Mouse (Mus musculus) testis, adult 2 months (tissue): ENCODE measurements around the gene Jade3. TPM values are rescaled to one million over a fixed set of nuclear protein-coding genes. Genes with fewer than 3 reads are reported as not detected.
A peak's percentile ranks its signal among the peaks of the same experiment; 100 is the strongest.

Experiments used
- H3K27ac ChIP-seq: fragments of 200-500 bp; 2 replicates; pipeline ENCODE4 v1.5.1; 2012; ENCODE audit warnings: low read depth, low read length; ENCODE audit not compliant: control insufficient read depth, insufficient read depth
- H3K27me3 ChIP-seq: fragments of 200-500 bp; 2 replicates; pipeline ENCODE4 v1.6.1; 2012; ENCODE audit warnings: mild to moderate bottlenecking, low read length, moderate library complexity; ENCODE audit not compliant: control insufficient read depth, insufficient read depth
- H3K36me3 ChIP-seq: fragments of 200-500 bp; 2 replicates; pipeline ENCODE4 v1.6.1; 2012; ENCODE audit warnings: mild to moderate bottlenecking, low read length; ENCODE audit not compliant: control insufficient read depth, insufficient read depth
- H3K4me1 ChIP-seq: fragments of 200-500 bp; 2 replicates; pipeline ENCODE4 v1.6.1; 2012; ENCODE audit warnings: low read length; ENCODE audit not compliant: control insufficient read depth, insufficient read depth
- H3K4me3 ChIP-seq: fragments of 200-500 bp; 2 replicates; pipeline ENCODE4 v1.5.1; 2012; ENCODE audit warnings: low read depth, mild to moderate bottlenecking, low read length, moderate library complexity, mixed read lengths; ENCODE audit not compliant: control insufficient read depth
- CTCF ChIP-seq: fragments of 200-500 bp; IDR thresholded peaks from 2 replicates; pipeline ENCODE4 v1.5.1; 2012; ENCODE audit warnings: low read depth, mild to moderate bottlenecking, inconsistent platforms, low read length, moderate library complexity; ENCODE audit not compliant: control insufficient read depth, insufficient read depth, insufficient replicate concordance
- POLR2A ChIP-seq: fragments of 200-500 bp; IDR thresholded peaks from 2 replicates; pipeline ENCODE4 v1.6.1; 2012; ENCODE audit warnings: low read depth, mild to moderate bottlenecking, inconsistent platforms, low read length, moderate library complexity; ENCODE audit not compliant: control insufficient read depth
- polyA plus RNA-seq: library from polyadenylated mRNA; depleted of rRNA; stranded (reverse); fragments of >200 nt; gene quantifications from 2 replicates; pipeline ENCODE4 v1.2.3, GENCODE M21; 2012

Gene Jade3
- polyA plus RNA-seq, 1 experiment: 4.0 TPM

DNA sequence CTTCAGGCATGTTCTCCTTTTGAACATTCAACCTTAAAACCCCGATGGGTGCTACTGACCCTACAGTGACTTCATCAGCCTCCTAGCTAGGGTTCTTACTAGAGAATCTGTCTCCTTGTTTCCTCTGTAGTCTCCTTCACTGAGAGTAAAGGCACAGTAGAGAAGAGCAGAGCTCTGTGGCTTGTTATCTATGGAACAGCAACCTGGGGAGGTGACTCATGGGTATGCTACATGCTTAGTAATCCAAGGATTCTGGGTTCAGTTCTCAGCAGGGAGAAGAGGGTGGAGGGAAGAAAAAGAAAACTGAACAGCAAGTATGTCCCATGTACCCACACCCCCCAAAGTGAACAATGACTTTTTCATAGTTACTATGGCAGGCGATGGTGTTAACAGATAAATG is 18.6 kb upstream of the Jade3 start:
- no peak for TF ChIP-seq POLR2A
- no peak for TF ChIP-seq CTCF
- Histone ChIP-seq H3K4me3 (no peak overlapping the region), H3K36me3 (no peaks in the 10 kb centered on the region)

DNA sequence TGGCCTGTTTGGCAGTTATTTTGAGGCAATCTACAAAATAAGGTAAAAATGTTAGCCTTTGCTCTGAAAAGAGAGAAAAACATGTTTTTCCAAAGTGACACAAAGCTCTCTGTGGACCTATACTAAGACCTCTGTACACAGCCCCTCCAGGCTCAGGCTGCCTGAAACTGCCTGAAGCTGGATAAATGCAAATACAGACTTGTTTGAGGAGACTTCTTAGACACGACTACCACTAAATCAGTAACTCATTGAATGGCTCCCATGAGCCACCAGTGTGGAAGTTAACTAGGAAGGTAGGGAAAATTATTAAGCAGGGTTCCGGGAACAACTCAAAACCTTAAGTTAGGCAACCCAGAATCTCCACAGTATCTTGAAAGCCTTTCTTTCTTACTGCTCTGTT is 17.8 kb upstream of the Jade3 start:
- no peak overlapping the region for H3K27ac ChIP-seq
- no peak overlapping the region for H3K4me3 ChIP-seq
- H3K4me1 ChIP-seq: no peaks in the 10 kb centered on the region
- no peaks in the 10 kb centered on the region for H3K27me3 ChIP-seq
- no peak for TF ChIP-seq CTCF
- no peak for TF ChIP-seq POLR2A
- H3K36me3 ChIP-seq: no peaks in the 10 kb centered on the region

More for the DNA sequence above, 18.6 kb upstream of the Jade3 start:
- Histone ChIP-seq H3K4me1 (no peaks in the 10 kb centered on the region), H3K27me3 (no peaks in the 10 kb centered on the region), H3K27ac (no peak overlapping the region)

DNA sequence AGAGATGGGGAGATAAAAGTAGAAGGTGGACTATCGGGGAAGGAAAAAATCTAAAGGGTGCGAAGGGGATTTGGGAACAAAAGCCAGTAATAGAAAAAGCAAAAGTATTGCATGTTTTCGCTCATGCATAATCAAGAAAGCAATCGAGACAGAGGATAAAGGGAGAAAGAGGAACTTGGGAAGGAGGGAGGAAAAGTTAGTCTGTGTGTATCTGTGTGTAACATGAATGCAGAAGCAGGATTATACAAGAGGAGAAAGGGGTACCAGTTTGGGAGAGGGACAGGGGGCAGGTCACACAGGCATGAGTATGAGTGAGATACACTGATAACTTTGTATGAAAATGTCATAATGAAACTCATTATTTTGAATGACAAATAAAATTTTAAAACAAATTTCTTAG is 14.1 kb upstream of the Jade3 start:
- H3K4me3 ChIP-seq: no peak overlapping the region
- peaks cover 5% of the 10 kb centered on the region for H3K4me1 ChIP-seq
- no peaks in the 10 kb centered on the region for H3K36me3 ChIP-seq
- H3K27ac ChIP-seq: no peak overlapping the region
- TF ChIP-seq POLR2A: no peak
- TF ChIP-seq CTCF: no peak
- no peaks in the 10 kb centered on the region for H3K27me3 ChIP-seq

DNA sequence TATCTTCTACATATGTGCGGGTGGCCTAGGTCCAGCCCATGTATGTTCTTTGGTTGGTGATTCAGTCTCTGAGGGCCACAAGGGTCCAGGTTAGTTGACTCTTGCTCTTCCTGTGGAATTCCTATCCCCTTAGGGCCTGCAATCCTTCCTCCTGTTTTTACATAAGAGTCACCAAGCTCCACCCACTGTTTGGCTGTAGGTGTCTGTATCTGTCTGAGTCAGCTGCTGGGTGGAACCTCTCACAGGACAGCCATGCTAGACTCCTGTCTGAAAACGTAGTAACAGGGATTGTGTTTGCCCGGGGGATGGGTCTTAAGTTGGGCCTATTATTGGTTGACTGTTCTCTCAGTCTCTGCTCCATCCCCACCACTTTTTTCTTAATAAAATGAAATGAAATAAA is 13.3 kb upstream of the Jade3 start:
- no peaks in the 10 kb centered on the region for H3K36me3 ChIP-seq
- H3K27ac ChIP-seq: no peak overlapping the region; the same call in 1 of the 2 replicates
- H3K27me3 ChIP-seq: no peaks in the 10 kb centered on the region
- TF ChIP-seq CTCF: no peak
- TF ChIP-seq POLR2A: no peak
- peaks cover 5% of the 10 kb centered on the region for H3K4me1 ChIP-seq
- no peak overlapping the region for H3K4me3 ChIP-seq

DNA sequence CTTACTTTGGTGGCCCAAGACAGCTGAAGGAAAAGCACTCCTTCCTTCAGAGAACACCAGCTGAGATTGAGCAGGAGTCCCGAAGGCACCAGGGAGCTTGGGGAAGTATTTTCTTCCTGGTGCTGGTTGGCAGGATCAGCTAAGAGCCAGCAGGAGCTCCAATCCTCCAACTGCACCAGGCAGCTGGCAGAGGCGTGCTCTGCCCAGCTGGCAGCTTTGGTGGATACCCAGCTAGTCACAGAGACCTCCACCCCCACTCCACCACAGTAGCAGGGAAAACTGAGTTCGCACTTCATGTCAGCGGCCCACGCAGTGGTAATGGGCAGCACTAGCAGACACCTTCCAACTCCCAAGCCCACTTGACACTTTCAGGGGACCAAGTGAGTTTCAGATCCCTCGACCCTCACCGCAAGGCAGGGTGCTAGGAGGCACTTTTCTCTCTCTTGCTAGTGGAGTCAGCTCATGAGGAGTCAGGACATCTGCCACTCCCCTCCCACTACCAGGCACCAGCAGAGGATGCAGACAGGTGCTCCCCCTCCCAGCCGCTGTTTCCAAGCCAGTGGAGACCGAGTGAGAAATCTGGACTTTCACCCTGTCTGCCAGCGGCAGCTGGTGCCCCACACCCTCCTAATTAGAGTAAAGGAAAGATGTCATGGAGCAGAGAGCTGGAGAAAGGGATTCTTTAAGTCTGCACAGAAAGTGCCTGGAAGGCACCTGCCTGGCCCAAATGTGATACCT is 10.4 kb upstream of the Jade3 start:
- no peaks in the 10 kb centered on the region for H3K36me3 ChIP-seq
- H3K27ac ChIP-seq: peak overlapping the region; percentile 6; the same call in 1 of the 2 replicates
- no peaks in the 10 kb centered on the region for H3K27me3 ChIP-seq
- TF ChIP-seq CTCF (no peak), POLR2A (no peak)
- H3K4me1 ChIP-seq: peaks cover 5% of the 10 kb centered on the region
- no peak overlapping the region for H3K4me3 ChIP-seq

DNA sequence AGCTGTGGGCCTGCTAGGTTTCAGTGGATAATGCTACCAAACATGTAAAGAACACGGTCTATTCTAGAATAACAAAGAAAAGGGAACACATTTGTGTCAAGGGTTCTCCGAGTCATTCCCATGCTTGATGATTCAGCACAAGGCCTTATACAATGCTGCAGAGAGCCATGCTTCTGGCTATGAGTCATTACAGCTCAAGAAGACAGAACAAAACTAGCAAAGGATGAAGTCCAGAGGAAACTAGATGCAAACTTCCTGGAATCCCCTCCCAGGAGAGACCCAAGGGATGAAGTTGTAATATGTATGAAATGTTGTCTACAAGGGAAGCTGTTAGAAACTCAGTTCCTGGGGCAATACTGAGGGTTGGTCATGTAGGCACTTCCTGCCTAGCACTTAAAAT is 7.0 kb upstream of the Jade3 start:
- TF ChIP-seq CTCF: no peak
- TF ChIP-seq POLR2A: no peak
- no peaks in the 10 kb centered on the region for H3K27me3 ChIP-seq
- peaks cover 5% of the 10 kb centered on the region for H3K4me1 ChIP-seq
- H3K4me3 ChIP-seq: no peak overlapping the region
- H3K27ac ChIP-seq: no peak overlapping the region
- no peaks in the 10 kb centered on the region for H3K36me3 ChIP-seq

DNA sequence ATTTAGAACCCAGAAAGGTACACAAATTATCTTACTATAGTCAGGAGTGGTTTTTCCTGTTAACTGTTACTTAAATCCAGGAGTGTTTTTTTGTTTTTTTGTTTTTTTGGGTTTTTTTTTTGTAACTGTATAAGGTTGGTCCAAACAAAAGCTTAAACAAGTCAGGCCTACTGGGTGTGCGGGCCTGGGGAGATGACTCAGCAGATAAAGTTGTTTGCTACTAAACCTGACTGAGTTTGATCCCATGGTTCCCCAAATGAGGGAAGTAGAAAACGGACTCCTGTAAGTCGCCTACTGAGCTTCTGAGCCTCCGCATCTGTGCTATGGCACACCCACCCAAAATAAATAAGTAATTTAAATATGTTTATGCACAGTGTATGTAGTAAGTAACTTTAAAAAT is 6.0 kb upstream of the Jade3 start:
- no peaks in the 10 kb centered on the region for H3K27me3 ChIP-seq
- H3K36me3 ChIP-seq: no peaks in the 10 kb centered on the region
- no peak for TF ChIP-seq CTCF
- no peak for TF ChIP-seq POLR2A
- peaks cover 5% of the 10 kb centered on the region for H3K4me1 ChIP-seq
- no peak overlapping the region for H3K27ac ChIP-seq
- H3K4me3 ChIP-seq: no peak overlapping the region

DNA sequence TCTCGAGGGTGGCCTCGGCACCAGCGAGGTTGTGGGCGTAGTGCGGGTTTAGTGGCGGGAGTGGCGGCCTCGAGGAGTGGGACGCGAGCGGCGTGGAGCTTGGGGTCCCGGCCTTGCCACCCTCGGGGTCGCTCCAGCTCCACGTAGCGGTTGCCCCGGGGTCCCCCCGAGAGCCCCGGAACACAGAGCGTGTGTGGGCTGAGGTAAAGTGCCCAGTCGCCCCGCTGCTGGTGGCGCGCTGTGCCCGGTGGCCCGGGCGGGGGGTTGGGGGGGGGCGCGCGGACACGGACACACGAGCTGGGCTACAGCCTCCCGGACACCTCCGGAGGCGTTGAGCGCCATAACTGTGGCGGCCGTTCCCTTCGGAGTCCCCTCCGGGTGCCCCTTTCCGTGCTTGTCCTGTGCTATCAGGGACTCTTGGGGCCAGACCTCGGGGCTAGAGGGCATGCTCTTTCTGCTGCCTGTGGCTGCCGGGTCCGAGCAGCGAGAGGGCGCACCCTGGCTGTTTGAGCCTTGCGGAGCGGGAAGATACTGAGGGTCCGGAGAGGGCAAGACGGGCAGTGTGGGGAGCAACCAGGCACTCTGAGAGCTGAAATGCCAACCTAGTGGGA is 456 bp downstream of the Jade3 start:
- Histone ChIP-seq H3K4me3 (peak overlapping the region; percentile 94), H3K4me1 (no peaks in the 10 kb centered on the region; the same call in 1 of the 2 replicates), H3K27ac (peak overlapping the region; percentile 94), H3K27me3 (no peaks in the 10 kb centered on the region), H3K36me3 (no peaks in the 10 kb centered on the region)
- TF ChIP-seq CTCF (no peak), POLR2A (no peak)
